ENCODE assay signal across 8 mouse cellular contexts in the genomic region with DNA sequence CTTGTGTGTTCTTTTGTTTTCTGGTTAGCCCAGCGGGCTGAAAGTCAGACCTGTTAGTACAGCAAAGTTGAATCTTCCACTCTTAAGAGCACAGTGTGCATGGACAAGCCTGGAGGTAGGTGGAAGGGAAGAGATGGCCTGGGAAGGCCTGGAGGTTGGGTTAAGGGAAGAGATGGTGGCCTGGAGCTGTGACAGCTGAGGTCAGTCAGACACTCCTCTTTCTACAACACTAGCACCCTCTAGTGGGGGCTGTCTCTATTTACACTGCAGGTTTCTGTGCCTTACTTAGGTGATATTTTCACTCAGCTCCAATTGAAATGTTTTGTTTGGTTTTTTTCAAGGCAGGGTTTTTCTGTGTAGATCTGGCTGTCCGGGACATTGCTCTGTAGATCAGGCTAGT. TPM values are rescaled to one million over a fixed set of nuclear protein-coding genes. Genes with fewer than 3 reads are reported as not detected.
A peak's percentile ranks its signal among the peaks of the same experiment; 100 is the strongest.
DNase-seq lines count a peak whose midpoint lies in the region; ATAC-seq and TF ChIP-seq lines count a peak whose summit lies in the region.
"Had no signal": no experiment of that assay in that cellular context is flagged by ENCODE, and none has a peak within 500 bp of the region (broad histone marks: within the 10 kb centered on the region; RNA-seq: fewer than 3 reads in every experiment).

No protein-coding gene starts in this region.

- H3K4me3 ChIP-seq in lung, postnatal 0 days (ENCODE audit: low read depth, low read length): no peak overlapping the region
- H3K4me3 ChIP-seq: limb, embryonic 12.5 days had no signal

- TF ChIP-seq CTCF in Patski (IDR thresholded peaks at IDR 0.05): peak; percentile 87
- peak; percentile 93 for TF ChIP-seq CTCF in lung, postnatal 0 days (IDR thresholded peaks at IDR 0.05)

- H3K27ac ChIP-seq in lung, postnatal 0 days (ENCODE audit: low read length): no peak overlapping the region
- H3K27ac ChIP-seq: limb, embryonic 12.5 days had no signal

- CTCF ChIA-PET in Patski (lab: Charles Lee): interaction anchor here (0.7 to 3.3 kb wide), 10 partner anchors 10 to 404 kb away, joined by 3 to 17 read pairs (median 4); partner anchors contain the start of gene Pik3r5

- WGBS in lung, postnatal 0 days: 48% methylated on average over 2 of the region's 2 CpGs

- TF ChIP-seq EP300 in lung, postnatal 0 days (IDR thresholded peaks at IDR 0.05): no peak

- H3K4me2 ChIP-seq in lung, postnatal 0 days (replicated peaks; ENCODE audit: low read depth, low read length): no peak overlapping the region
- H3K4me2 ChIP-seq: limb, embryonic 12.5 days had no signal

- no peaks in the 10 kb centered on the region for H3K27me3 ChIP-seq in Patski
- no peaks in the 10 kb centered on the region for H3K27me3 ChIP-seq in lung, postnatal 0 days (replicated peaks; ENCODE audit: insufficient read depth, low read length)

- POLR2A ChIA-PET in Patski (lab: Charles Lee): interaction anchor here (0.5 to 0.6 kb wide), 2 partner anchors 15 to 25 kb away, joined by 6 to 7 read pairs; no protein-coding TSS in a partner anchor

- peak; percentile 32 to 60 for DNase-seq in CD8-positive naive resting alpha-beta T cell, adult 2 months (ENCODE audit: low read depth in 2 of 2, low spot score in 2 of 2)
- DNase-seq in Patski (ENCODE audit: low read depth, low spot score): peak; percentile 33
- DNase-seq in cerebellum, postnatal 14 days: peak; percentile 91 to 93
- DNase-seq in gastrocnemius, adult 8-10 months (ENCODE audit: low spot score in 2 of 2): peak; percentile 49 to 52
- peak; percentile 76 to 86 for DNase-seq in kidney, postnatal 36 days
- peak; percentile 92 for DNase-seq in lung, postnatal 0 days (ENCODE audit: low spot score)
- peak; percentile 61 to 81 for DNase-seq in right cerebral cortex, postnatal 10 days (ENCODE audit: low spot score in 2 of 2)

- H3K9ac ChIP-seq in lung, postnatal 0 days (replicated peaks; ENCODE audit: low read depth): no peak overlapping the region
- H3K9ac ChIP-seq: limb, embryonic 12.5 days had no signal

- no peaks in the 10 kb centered on the region for H3K4me1 ChIP-seq in lung, postnatal 0 days (ENCODE audit: insufficient read depth, low read depth, low read length)
- H3K4me1 ChIP-seq: limb, embryonic 12.5 days had no signal

- ATAC-seq in Patski: peak; percentile 74
- peak; percentile 68 for ATAC-seq in lung, postnatal 0 days

- in situ Hi-C loops in Patski (cut with MboI; ENCODE audit: low pct_unique_long_range_greater_than_20kb): loop anchor here (5.0 kb wide), 2 partner anchors 196 to 406 kb away; no protein-coding TSS in a partner anchor

- no peaks in the 10 kb centered on the region for H3K9me3 ChIP-seq in lung, postnatal 0 days (ENCODE audit: low read length)
- H3K9me3 ChIP-seq: limb, embryonic 12.5 days had no signal

- no peaks in the 10 kb centered on the region for H3K36me3 ChIP-seq in lung, postnatal 0 days (ENCODE audit: insufficient read depth, low read length)
- H3K36me3 ChIP-seq: limb, embryonic 12.5 days had no signal

RNA-seq across cellular contexts. Expression of gene Ntn1, which starts 7.5 kb away (rescaled TPM):
- 67.1 TPM for polyA plus RNA-seq in Patski (2021)
- total RNA-seq in gastrocnemius, adult 8-10 months (2022): 1 to 10 TPM; 2.7 to 6.6 (median 4.9) TPM
- 7.0 and 7.2 TPM in 2 replicates for polyA plus RNA-seq in lung, postnatal 0 days (2015; fragmentation: Nextera tagmentation; extraction: Ambion mirVana)

RNA-seq across cellular contexts. Expression of gene Pik3r5, which starts 23.8 kb away (rescaled TPM):
- polyA plus RNA-seq in Patski (2021): 5.7 TPM
- total RNA-seq in gastrocnemius, adult 8-10 months (2022): under 1 TPM; 0.22 to 0.56 (median 0.43) TPM
- 1.1 and 1.2 TPM in 2 replicates for polyA plus RNA-seq in lung, postnatal 0 days (2015; fragmentation: Nextera tagmentation; extraction: Ambion mirVana)

Comparison
In these comparisons a context has a peak if more than half of its experiments do, and no peak if none do; other contexts are left out.
1. DNase-seq: peak in every context shown above with its lines; median percentile 92 in cerebellum, postnatal 14 days; 92 in lung, postnatal 0 days; 81 in kidney, postnatal 36 days; 71 in right cerebral cortex, postnatal 10 days; 50 in gastrocnemius, adult 8-10 months; 46 in CD8-positive naive resting alpha-beta T cell, adult 2 months; 33 in Patski.